Mouse (Mus musculus) hindbrain, postnatal 0 days (tissue): ENCODE data around the gene Naaladl2. TPM values are rescaled to one million over a fixed set of nuclear protein-coding genes. Genes with fewer than 3 reads are reported as not detected.
A peak's percentile ranks its signal among the peaks of the same experiment; 100 is the strongest.

Source experiments
- ATAC-seq: fragments of 200-750 bp; cut with Nextera tagmentation; 2 replicates; pipeline ENCODE4 v1.8.0; 2017; ENCODE audit warnings: mild to moderate bottlenecking, moderate TSS enrichment, moderate library complexity
- DNase-seq: peaks from one replicate; pipeline ENCODE4 v3.0.0-alpha.2; 2015; ENCODE audit warnings: low spot score
- H3K27ac ChIP-seq: fragments of 300-500 bp; sonication (generic); 2 replicates; pipeline ENCODE4 v1.5.1; 2014; ENCODE audit warnings: mild to moderate bottlenecking
- H3K27me3 ChIP-seq: fragments of 300-500 bp; sonication (generic); 2 replicates; pipeline ENCODE4 v1.6.1; 2014; ENCODE audit warnings: low read length, mixed read lengths; ENCODE audit not compliant: insufficient read depth
- H3K36me3 ChIP-seq: fragments of 300-500 bp; sonication (generic); 2 replicates; pipeline ENCODE4 v1.6.1; 2014; ENCODE audit warnings: low read length, mixed read lengths; ENCODE audit not compliant: insufficient read depth
- H3K4me1 ChIP-seq: fragments of 300-500 bp; sonication (generic); 2 replicates; pipeline ENCODE4 v1.6.1; 2014; ENCODE audit warnings: antibody characterized with exemption, low read length, mixed read lengths; ENCODE audit not compliant: insufficient read depth
- H3K4me2 ChIP-seq: fragments of 300-500 bp; sonication (generic); 2 replicates; pipeline ENCODE4 v1.6.1; 2014; ENCODE audit warnings: low read depth, mild to moderate bottlenecking, low read length, moderate library complexity, mixed read lengths
- H3K4me3 ChIP-seq: fragments of 300-500 bp; sonication (generic); 2 replicates; pipeline ENCODE4 v1.5.1; 2014; ENCODE audit warnings: low read length
- H3K9ac ChIP-seq: fragments of 300-500 bp; sonication (generic); replicated peaks from 2 replicates; pipeline ENCODE4 v1.6.1; 2014; ENCODE audit warnings: mild to moderate bottlenecking, low read length, moderate library complexity, mixed read lengths
- H3K9me3 ChIP-seq: fragments of 300-500 bp; sonication (generic); 2 replicates; pipeline ENCODE4 v1.6.1; 2016; ENCODE audit warnings: low read length, mixed read lengths
- CTCF ChIP-seq: IDR thresholded peaks from 2 replicates; pipeline ENCODE4 v1.5.1; 2016; ENCODE audit warnings: antibody characterized with exemption, control low read depth, low read depth
- WGBS: fragments of 180-500 bp; shearing (Covaris S2); extraction: QIAGEN DNeasy Blood & Tissue Kit; methylation state at CpG from one replicate; pipeline ENCODE4 v1.1.7; 2014; 5-methylcytosine and 5-hydroxymethylcytosine counted together
- polyA plus RNA-seq: library from polyadenylated mRNA; unstranded; fragments of >200 nt; fragmentation: Nextera tagmentation; extraction: Ambion mirVana; gene quantifications from 2 replicates; pipeline ENCODE4 v1.2.1, GENCODE M21; 2015
- total RNA-seq: library from RNA; depleted of rRNA; stranded (reverse); fragments of >200 nt; gene quantifications from 2 replicates; pipeline ENCODE4 v1.2.3, GENCODE M21; 2014

Naaladl2 gene
- total and polyA plus RNA-seq, 2 experiments from 2014 or later: 0.37 to 0.81 TPM

- TF ChIP-seq CTCF: no peak
- no peak for DNase-seq
- no peak for ATAC-seq
- Histone ChIP-seq H3K27me3 (no peaks in the 10 kb centered on the region), H3K27ac (no peak overlapping the region), H3K36me3 (no peaks in the 10 kb centered on the region), H3K4me1 (no peaks in the 10 kb centered on the region), H3K9ac (no peak overlapping the region), H3K4me3 (no peak overlapping the region), H3K4me2 (no peak overlapping the region), H3K9me3 (no peaks in the 10 kb centered on the region)
- WGBS: 72% methylated on average over 2 of the region's 2 CpGs
Observed at GRCm38 (mm10) chr3:24552631-24553030, 591.4 kb downstream of the Naaladl2 start.

GRCm38 (mm10) chr3:24533775-24534458, 610.1 kb downstream of the Naaladl2 start:
- H3K36me3 ChIP-seq: no peaks in the 10 kb centered on the region
- 81% methylated on average over 3 of the region's 3 CpGs for WGBS
- no peaks in the 10 kb centered on the region for H3K4me1 ChIP-seq
- H3K27ac ChIP-seq: no peak overlapping the region
- H3K9me3 ChIP-seq: no peaks in the 10 kb centered on the region
- no peak for ATAC-seq
- no peak overlapping the region for H3K9ac ChIP-seq
- H3K4me2 ChIP-seq: no peak overlapping the region
- no peak overlapping the region for H3K4me3 ChIP-seq
- no peaks in the 10 kb centered on the region for H3K27me3 ChIP-seq
- TF ChIP-seq CTCF: no peak
- DNase-seq: no peak

- ATAC-seq (no peak), DNase-seq (peak; percentile 12)
- Histone ChIP-seq H3K9ac (no peak overlapping the region), H3K9me3 (no peaks in the 10 kb centered on the region), H3K4me1 (no peaks in the 10 kb centered on the region), H3K4me2 (no peak overlapping the region), H3K4me3 (no peak overlapping the region), H3K36me3 (no peaks in the 10 kb centered on the region), H3K27ac (no peak overlapping the region), H3K27me3 (no peaks in the 10 kb centered on the region)
- TF ChIP-seq CTCF: no peak
- WGBS: 43% methylated on average over 1 of the region's 1 CpGs
Observed at GRCm38 (mm10) chr3:24514918-24515317, 629.1 kb downstream of the Naaladl2 start.

GRCm38 (mm10) chr3:24486456-24487112, 657.5 kb downstream of the Naaladl2 start:
- no peak overlapping the region for H3K9ac ChIP-seq
- H3K27ac ChIP-seq: no peak overlapping the region
- H3K4me2 ChIP-seq: no peak overlapping the region
- no peak for TF ChIP-seq CTCF
- DNase-seq (no peak), ATAC-seq (no peak)
- H3K9me3 ChIP-seq: no peaks in the 10 kb centered on the region
- no peaks in the 10 kb centered on the region for H3K4me1 ChIP-seq
- no peaks in the 10 kb centered on the region for H3K36me3 ChIP-seq
- no peak overlapping the region for H3K4me3 ChIP-seq
- 62% methylated on average over 4 of the region's 4 CpGs for WGBS
- H3K27me3 ChIP-seq: no peaks in the 10 kb centered on the region

GRCm38 (mm10) chr3:24463941-24464340, 680.1 kb downstream of the Naaladl2 start:
- H3K9ac ChIP-seq: no peak overlapping the region
- DNase-seq: no peak
- no peaks in the 10 kb centered on the region for H3K4me1 ChIP-seq
- H3K27me3 ChIP-seq: no peaks in the 10 kb centered on the region
- ATAC-seq: no peak
- H3K36me3 ChIP-seq: no peaks in the 10 kb centered on the region
- H3K27ac ChIP-seq: no peak overlapping the region
- no peaks in the 10 kb centered on the region; the same call in 1 of the 2 replicates for H3K9me3 ChIP-seq
- 83% methylated on average over 4 of the region's 4 CpGs for WGBS
- H3K4me2 ChIP-seq: no peak overlapping the region
- no peak for TF ChIP-seq CTCF
- no peak overlapping the region for H3K4me3 ChIP-seq

- no peaks in the 10 kb centered on the region for H3K27me3 ChIP-seq
- H3K4me2 ChIP-seq: no peak overlapping the region
- 76% methylated on average over 6 of the region's 6 CpGs for WGBS
- H3K27ac ChIP-seq: no peak overlapping the region
- H3K9me3 ChIP-seq: no peaks in the 10 kb centered on the region
- no peak overlapping the region for H3K4me3 ChIP-seq
- H3K36me3 ChIP-seq: no peaks in the 10 kb centered on the region
- ATAC-seq: no peak
- H3K9ac ChIP-seq: no peak overlapping the region
- no peak for DNase-seq
- TF ChIP-seq CTCF: no peak
- no peaks in the 10 kb centered on the region for H3K4me1 ChIP-seq
Observed at GRCm38 (mm10) chr3:24440621-24441020, 703.4 kb downstream of the Naaladl2 start.

- WGBS: 81% methylated on average over 3 of the region's 3 CpGs
- DNase-seq: no peak
Observed at GRCm38 (mm10) chr3:24432761-24433160, 711.3 kb downstream of the Naaladl2 start.

More at GRCm38 (mm10) chr3:24432761-24433160, 711.3 kb downstream of the Naaladl2 start:
- no peaks in the 10 kb centered on the region for H3K4me1 ChIP-seq
- no peak overlapping the region for H3K27ac ChIP-seq
- H3K9ac ChIP-seq: no peak overlapping the region
- TF ChIP-seq CTCF: no peak
- H3K4me3 ChIP-seq: no peak overlapping the region
- H3K36me3 ChIP-seq: no peaks in the 10 kb centered on the region
- no peak overlapping the region for H3K4me2 ChIP-seq
- no peaks in the 10 kb centered on the region for H3K9me3 ChIP-seq
- no peak for ATAC-seq
- H3K27me3 ChIP-seq: no peaks in the 10 kb centered on the region
